Mouse (Mus musculus): ENCODE results near the gene Mycbpap.
A peak's percentile ranks its signal among the peaks of the same experiment; 100 is the strongest.

The Mycbpap gene

GRCm38 (mm10) chr11:94533171-94533570 lies 11.6 kb upstream of the Mycbpap start:
- DNase-seq (ENCODE audit: low spot score) = no peak

- DNase-seq (ENCODE audit: low spot score) = no peak
Observed at GRCm38 (mm10) chr11:94528879-94529278, 7.3 kb upstream of the Mycbpap start.

GRCm38 (mm10) chr11:94526171-94526879 lies 4.8 kb upstream of the Mycbpap start:
- DNase-seq (ENCODE audit: low spot score) = no peak

- DNase-seq (ENCODE audit: low spot score) = no peak
Observed at GRCm38 (mm10) chr11:94513452-94513851, 8.1 kb downstream of the Mycbpap start.

GRCm38 (mm10) chr11:94508976-94509375 lies 12.6 kb downstream of the Mycbpap start:
- DNase-seq (ENCODE audit: low spot score) = no peak

GRCm38 (mm10) chr11:94501482-94501881 lies 20.1 kb downstream of the Mycbpap start:
- no peak for DNase-seq (ENCODE audit: low spot score)

GRCm38 (mm10) chr11:94500362-94500761 lies 21.2 kb downstream of the Mycbpap start:
- DNase-seq (ENCODE audit: low spot score) = no peak

GRCm38 (mm10) chr11:94499661-94500152 lies 21.8 kb downstream of the Mycbpap start, which contains the start of gene Epn3:
Epn3 (minus strand) TSS chr11:94499974.
- peak; percentile 61 for DNase-seq (ENCODE audit: low spot score)

- no peak for DNase-seq (ENCODE audit: low spot score)
Observed at GRCm38 (mm10) chr11:94499035-94499434, 22.5 kb downstream of the Mycbpap start.

GRCm38 (mm10) chr11:94498093-94498996 lies 23.2 kb downstream of the Mycbpap start:
- peak; percentile 85 for DNase-seq (ENCODE audit: low spot score)

- DNase-seq (ENCODE audit: low spot score) = no peak
Observed at GRCm38 (mm10) chr11:94495415-94495814, 26.1 kb downstream of the Mycbpap start.

GRCm38 (mm10) chr11:94491749-94492099 lies 29.8 kb downstream of the Mycbpap start:
- no peak for DNase-seq (ENCODE audit: low spot score)

- DNase-seq (ENCODE audit: low spot score) = peak; percentile 69
Observed at GRCm38 (mm10) chr11:94491035-94491748, 30.4 kb downstream of the Mycbpap start.

- no peak for DNase-seq (ENCODE audit: low spot score)
Observed at GRCm38 (mm10) chr11:94489745-94490144, 31.8 kb downstream of the Mycbpap start.

GRCm38 (mm10) chr11:94488767-94489533 lies 32.6 kb downstream of the Mycbpap start:
- DNase-seq (ENCODE audit: low spot score) = no peak

GRCm38 (mm10) chr11:94486001-94486400 lies 35.5 kb downstream of the Mycbpap start, which contains the start of gene Spata20:
Spata20 (minus strand) TSS chr11:94486179.
- DNase-seq (ENCODE audit: low spot score) = peak; percentile 94

GRCm38 (mm10) chr11:94485223-94485622 lies 36.3 kb downstream of the Mycbpap start:
- no peak for DNase-seq (ENCODE audit: low spot score)

GRCm38 (mm10) chr11:94484636-94485035 lies 36.9 kb downstream of the Mycbpap start:
- no peak for DNase-seq (ENCODE audit: low spot score)

GRCm38 (mm10) chr11:94483921-94484320 lies 37.6 kb downstream of the Mycbpap start:
- no peak for DNase-seq (ENCODE audit: low spot score)

GRCm38 (mm10) chr11:94483436-94483835 lies 38.1 kb downstream of the Mycbpap start:
- no peak for DNase-seq (ENCODE audit: low spot score)

- no peak for DNase-seq (ENCODE audit: low spot score)
Observed at GRCm38 (mm10) chr11:94482738-94483137, 38.8 kb downstream of the Mycbpap start.
